Mouse (Mus musculus): ENCODE data around the gene Matk. TPM values are rescaled to one million over a fixed set of nuclear protein-coding genes. Genes with fewer than 3 reads are reported as not detected.
"Not testable (repeated sequence)": the region's sequence is repeated elsewhere in the genome, so short reads cannot be mapped to it uniquely, and the experiment has no call there.

Matk gene
- polyA plus RNA-seq (2016; fragmentation: Nextera tagmentation; extraction: Ambion mirVana) = 3.7 and 5.0 TPM in 2 replicates

DNA sequence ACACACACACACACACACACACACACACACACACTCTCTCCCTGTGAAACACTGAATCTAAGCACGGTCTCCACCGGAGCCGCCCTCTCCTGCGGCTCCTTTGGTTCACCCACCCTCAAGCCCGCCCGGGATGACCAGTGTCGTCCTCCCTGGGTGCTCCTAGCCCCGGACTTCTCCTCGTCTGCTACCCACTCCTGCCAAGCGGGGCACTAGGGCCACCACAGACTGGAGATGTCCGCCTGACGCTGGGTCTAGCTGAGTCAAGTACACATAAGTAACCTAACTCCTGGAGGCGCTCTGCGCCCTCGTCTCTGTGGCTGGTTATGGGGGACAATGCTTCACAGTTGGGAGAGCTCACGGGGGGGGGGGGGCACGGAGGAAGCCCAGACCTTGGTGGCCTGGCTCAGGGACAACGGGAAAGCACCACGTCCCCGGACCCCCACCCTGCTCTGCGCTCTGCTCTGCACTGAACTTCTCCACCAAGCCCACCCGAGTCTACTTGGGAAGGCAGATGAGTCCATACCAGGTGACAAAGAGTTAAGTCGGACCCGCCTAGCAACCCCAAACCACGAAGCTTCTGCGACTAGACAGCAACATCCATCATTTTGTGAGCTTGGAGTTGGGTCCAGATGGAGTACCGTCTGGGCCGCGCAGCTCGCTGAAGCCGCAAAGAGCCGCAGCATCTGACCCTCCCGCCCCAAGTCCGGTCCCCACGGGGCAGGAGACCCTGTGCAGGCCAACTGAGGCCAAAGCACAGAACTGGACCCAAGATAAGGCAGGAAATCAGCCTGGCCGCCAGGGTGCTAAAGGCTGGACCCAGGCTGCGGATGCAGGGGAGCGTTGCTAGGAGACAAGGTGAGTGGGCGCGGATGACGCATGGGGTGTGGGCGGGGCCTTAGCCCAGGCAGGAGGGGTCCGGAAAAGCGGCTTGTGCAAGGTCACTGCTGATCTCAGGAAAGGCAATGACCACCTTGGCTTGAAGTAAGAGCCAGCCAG, at the start of gene Matk:
Matk (plus strand) TSS at position 512 of the 996 bp plus-strand sequence.
- peaks cover 42% of the 10 kb centered on the region for H3K4me1 ChIP-seq
- peak within 1 kb of the TSS; percentile 7; the same call in 1 of the 2 replicates for H3K27ac ChIP-seq
- H3K27me3 ChIP-seq (ENCODE audit: poor library complexity, severe bottlenecking) = peaks cover 72% of the 10 kb centered on the region
- H3K36me3 ChIP-seq (replicated peaks) = no peaks in the 10 kb centered on the region
- peak; percentile 67 for DNase-seq (ENCODE audit: extremely low spot score, low spot score)
- H3K9me3 ChIP-seq = no peaks in the 10 kb centered on the region
- H3K4me3 ChIP-seq = peak within 1 kb of the TSS; percentile 34
- WGBS = 8% methylated on average over 44 of the region's 44 CpGs

DNA sequence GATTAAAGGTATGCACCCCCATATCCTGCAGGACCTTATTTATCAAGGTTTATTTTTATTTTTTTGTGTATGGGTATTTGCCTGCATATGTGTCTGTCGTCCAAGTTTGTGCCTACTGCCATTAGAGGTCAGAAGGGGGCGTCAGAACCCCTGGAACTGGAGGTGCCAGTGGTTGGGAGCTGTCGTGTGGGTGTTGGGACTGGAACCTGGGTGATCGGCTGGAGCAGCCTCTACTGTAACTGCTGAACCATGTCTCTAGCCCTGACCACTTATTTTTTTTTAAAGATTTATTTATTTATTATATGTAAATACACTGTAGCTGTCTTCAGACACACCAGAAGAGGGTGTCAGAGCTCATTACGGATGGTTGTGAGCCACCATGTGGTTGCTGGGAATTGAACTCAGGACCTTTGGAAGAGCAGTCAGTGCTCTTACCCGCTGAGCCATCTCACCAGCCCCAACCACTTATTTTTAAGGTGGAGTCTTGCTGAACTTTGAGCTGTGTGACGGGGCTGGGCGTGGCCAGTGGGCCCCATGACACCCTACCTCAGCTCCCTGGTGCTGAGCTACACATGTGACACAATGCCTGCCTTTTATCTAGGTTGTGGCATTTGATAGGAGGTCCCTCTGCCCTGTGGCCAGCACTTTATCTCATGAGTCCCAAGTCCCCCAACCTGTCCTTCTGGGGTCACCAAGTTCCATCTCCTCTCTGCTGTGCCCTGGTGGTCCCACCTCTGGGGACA, 49.6 kb upstream of the Matk start:
- Histone ChIP-seq H3K4me1 (peaks cover 10% of the 10 kb centered on the region), H3K27me3 (ENCODE audit: poor library complexity, severe bottlenecking) (peaks cover 22% of the 10 kb centered on the region), H3K27ac (no peak overlapping the region), H3K4me3 (no peak overlapping the region), H3K9me3 (no peaks in the 10 kb centered on the region), H3K36me3 (replicated peaks) (no peaks in the 10 kb centered on the region)
- WGBS = 72% methylated on average over 8 of the region's 8 CpGs
- no peak for DNase-seq (ENCODE audit: extremely low spot score, low spot score)

DNA sequence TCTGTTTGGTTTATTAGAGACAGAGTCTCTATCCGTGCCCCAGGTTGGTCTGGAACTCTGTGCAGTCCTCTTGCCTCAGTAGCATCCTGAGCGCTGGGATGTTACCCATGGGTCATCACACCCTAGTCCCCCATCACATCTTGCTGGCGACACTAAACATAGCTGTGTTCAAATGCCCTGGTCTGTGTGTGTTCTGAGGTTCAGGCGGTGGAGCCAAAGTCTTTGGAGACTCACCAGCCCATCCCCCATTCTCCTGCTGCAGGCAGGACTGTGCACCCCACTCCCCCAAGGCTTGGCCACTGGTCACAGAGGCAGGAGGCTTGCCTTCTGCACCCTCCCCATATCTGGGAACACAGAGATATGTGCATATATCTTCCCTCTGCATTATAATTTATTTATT, 48.6 kb upstream of the Matk start:
- H3K27me3 ChIP-seq (ENCODE audit: poor library complexity, severe bottlenecking) = peaks cover 18% of the 10 kb centered on the region
- 68% methylated on average over 4 of the region's 4 CpGs for WGBS

DNA sequence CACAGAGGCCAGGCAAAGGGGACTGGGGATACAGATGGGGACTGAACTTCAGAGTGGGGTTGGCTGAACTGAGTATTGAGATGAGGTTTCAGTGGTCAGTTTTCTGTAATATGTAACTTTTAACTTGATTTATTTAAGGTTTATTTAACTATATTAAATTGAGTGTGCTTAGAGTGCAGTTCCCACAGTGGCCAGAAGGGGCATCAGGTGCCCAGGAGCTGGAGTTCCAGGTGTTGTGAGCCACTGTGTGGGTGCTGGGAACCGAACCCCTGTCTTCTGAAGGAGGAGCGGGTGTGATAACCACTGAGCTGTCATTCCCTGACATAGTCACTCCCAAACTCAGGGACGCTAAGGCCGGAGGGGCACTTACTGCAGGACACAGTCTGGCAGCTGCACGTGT, 42.6 kb upstream of the Matk start:
- Histone ChIP-seq H3K9me3 (peaks cover 14% of the 10 kb centered on the region; the same call in 1 of the 2 replicates), H3K4me1 (no peaks in the 10 kb centered on the region), H3K4me3 (no peak overlapping the region), H3K27ac (no peak overlapping the region), H3K36me3 (replicated peaks) (peaks cover 38% of the 10 kb centered on the region), H3K27me3 (ENCODE audit: poor library complexity, severe bottlenecking) (no peaks in the 10 kb centered on the region)
- no peak for DNase-seq (ENCODE audit: extremely low spot score, low spot score)
- WGBS = 97% methylated on average over 5 of the region's 5 CpGs

More for the DNA sequence above, 48.6 kb upstream of the Matk start:
- H3K36me3 ChIP-seq (replicated peaks) = no peaks in the 10 kb centered on the region
- H3K9me3 ChIP-seq = no peaks in the 10 kb centered on the region
- peaks cover 10% of the 10 kb centered on the region for H3K4me1 ChIP-seq
- H3K27ac ChIP-seq = no peak overlapping the region
- H3K4me3 ChIP-seq = no peak overlapping the region
- DNase-seq (ENCODE audit: extremely low spot score, low spot score) = no peak

DNA sequence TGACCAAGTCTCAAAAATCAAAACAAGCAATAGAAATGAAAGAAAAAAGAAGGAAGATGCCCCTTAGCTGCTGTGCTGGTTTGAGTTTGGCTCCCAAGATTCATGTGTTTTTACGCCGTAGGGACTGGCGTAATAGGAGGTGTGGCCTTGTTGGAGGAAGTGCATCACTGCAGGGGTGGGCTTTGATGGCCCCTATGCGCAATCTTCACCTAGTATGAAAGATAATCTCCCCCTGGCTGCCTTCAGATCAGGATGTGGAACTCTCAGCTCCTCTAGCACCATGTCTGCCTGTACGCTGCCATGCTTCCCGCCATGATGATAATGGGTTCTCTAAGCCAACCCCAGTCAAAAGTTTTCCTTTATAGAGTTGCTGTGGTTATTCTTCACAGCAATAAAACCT, 36.5 kb upstream of the Matk start:
- DNase-seq (ENCODE audit: extremely low spot score, low spot score) = no peak
- H3K4me3 ChIP-seq = no peak overlapping the region
- no peaks in the 10 kb centered on the region for H3K4me1 ChIP-seq
- WGBS = 91% methylated on average over 6 of the region's 6 CpGs
- no peaks in the 10 kb centered on the region for H3K27me3 ChIP-seq (ENCODE audit: poor library complexity, severe bottlenecking)
- H3K9me3 ChIP-seq = peaks cover 6% of the 10 kb centered on the region; the same call in 1 of the 2 replicates
- peaks cover 24% of the 10 kb centered on the region for H3K36me3 ChIP-seq (replicated peaks)
- H3K27ac ChIP-seq = no peak overlapping the region

DNA sequence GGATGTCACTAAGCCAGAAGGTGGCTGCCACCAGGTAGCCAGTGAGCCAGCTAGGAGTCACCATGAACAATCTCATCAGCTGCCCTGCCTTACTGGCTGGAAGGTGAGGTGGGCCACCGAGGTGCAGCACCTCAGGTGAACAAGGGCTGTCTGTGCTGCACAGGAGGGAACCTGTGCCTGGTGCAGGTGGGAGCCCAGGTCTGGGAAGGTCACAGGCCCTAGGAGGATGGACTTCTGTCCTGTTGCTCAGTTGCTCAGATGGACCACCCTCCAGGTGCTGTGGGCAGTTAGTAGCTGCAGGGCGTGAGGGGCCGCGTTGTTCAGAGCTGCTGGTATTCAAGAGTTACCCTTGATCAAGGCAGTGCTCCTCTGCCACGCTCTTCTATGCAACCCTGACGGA, 35.9 kb upstream of the Matk start:
- Histone ChIP-seq H3K27me3 (ENCODE audit: poor library complexity, severe bottlenecking) (no peaks in the 10 kb centered on the region), H3K4me3 (no peak overlapping the region), H3K36me3 (replicated peaks) (peaks cover 20% of the 10 kb centered on the region), H3K9me3 (peaks cover 4% of the 10 kb centered on the region; the same call in 1 of the 2 replicates), H3K27ac (no peak overlapping the region), H3K4me1 (no peaks in the 10 kb centered on the region)
- no peak for DNase-seq (ENCODE audit: extremely low spot score, low spot score)
- 91% methylated on average over 6 of the region's 6 CpGs for WGBS

DNA sequence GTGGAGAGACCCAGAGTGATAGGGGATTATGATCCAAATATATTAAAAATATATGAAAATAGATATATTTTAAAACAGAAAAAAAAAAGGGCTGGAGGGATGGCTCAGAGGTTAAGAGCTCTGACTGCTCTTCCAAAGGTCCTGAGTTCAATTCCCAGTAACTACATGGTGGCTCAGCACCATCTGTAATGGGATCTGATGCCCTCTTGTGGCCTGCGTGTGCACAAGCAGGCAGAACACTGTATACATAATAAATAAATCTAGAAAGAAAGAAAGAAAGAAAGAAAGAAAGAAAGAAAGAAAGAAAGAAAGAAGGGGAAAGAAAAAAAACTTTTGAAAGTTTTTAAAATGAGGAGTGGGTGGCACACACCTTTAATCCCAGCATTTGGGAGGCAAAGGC, 35.5 kb upstream of the Matk start:
- not testable (repeated sequence) for H3K27me3 ChIP-seq (ENCODE audit: poor library complexity, severe bottlenecking); H3K4me3 ChIP-seq; H3K9me3 ChIP-seq; H3K4me1 ChIP-seq; H3K27ac ChIP-seq; DNase-seq (ENCODE audit: extremely low spot score, low spot score)
- WGBS = 38% methylated on average over 1 of the region's 1 CpGs
- peaks cover 15% of the 10 kb centered on the region for H3K36me3 ChIP-seq (replicated peaks)

DNA sequence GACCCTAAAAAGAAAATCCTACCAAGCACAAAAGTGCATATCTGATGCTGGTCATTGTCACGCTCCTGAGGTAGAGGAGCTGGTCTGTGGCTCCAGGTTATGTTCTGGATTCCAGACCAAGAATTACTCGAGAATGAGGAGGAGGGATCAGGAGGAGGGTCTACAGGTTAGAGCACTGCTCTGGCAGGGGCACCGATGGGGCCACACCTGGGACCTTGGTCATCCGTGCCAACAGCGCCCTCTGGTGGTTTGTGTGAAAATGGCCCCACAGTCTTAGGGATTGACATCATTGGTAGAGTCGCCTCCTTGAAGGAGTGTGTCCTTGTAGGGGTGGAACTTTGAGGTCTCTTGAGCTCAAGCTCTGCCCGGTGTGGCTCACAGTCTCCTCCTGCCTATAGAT, 34.8 kb upstream of the Matk start:
- H3K4me1 ChIP-seq = no peaks in the 10 kb centered on the region
- no peak overlapping the region for H3K27ac ChIP-seq
- H3K36me3 ChIP-seq (replicated peaks) = peaks cover 8% of the 10 kb centered on the region
- no peaks in the 10 kb centered on the region for H3K9me3 ChIP-seq
- H3K27me3 ChIP-seq (ENCODE audit: poor library complexity, severe bottlenecking) = no peaks in the 10 kb centered on the region
- 39% methylated on average over 7 of the region's 7 CpGs for WGBS
- H3K4me3 ChIP-seq = no peak overlapping the region
- peak; percentile 54 for DNase-seq (ENCODE audit: extremely low spot score, low spot score)

DNA sequence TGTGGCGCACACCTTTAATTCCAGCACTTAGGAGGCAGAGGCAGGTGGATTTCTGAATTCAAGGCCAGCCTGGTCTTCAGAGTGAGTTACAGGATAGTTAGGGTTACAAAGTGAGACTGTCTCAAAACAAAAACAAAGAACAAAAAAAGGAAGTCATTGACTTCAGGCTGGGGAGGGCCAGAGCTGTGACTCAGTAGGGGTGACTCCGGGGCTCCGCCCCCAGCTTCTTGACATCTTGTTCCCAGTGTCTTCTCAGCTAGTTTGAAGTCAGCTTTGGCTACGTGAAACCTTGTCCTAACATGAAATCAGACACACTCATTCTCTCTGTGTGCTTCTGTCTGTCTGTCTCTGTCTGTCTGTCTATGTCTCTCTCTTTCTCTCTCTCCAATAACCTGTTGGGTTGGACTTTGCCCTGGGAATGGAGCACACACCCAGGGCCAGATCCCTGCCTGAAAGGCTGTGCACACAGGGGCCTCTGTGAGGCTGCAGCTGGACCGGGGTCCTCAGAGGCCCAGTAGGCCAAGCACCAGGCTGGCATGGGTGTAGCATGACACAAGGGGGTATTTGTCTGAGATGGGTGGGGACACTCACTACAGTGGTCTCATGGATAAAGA, 31.2 kb upstream of the Matk start:
- no peaks in the 10 kb centered on the region for H3K27me3 ChIP-seq (ENCODE audit: poor library complexity, severe bottlenecking)
- 85% methylated on average over 5 of the region's 5 CpGs for WGBS
- DNase-seq (ENCODE audit: extremely low spot score, low spot score) = no peak
- no peak overlapping the region for H3K4me3 ChIP-seq
- no peak overlapping the region for H3K27ac ChIP-seq
- H3K36me3 ChIP-seq (replicated peaks) = no peaks in the 10 kb centered on the region; the same call in 1 of the 2 replicates
- H3K4me1 ChIP-seq = no peaks in the 10 kb centered on the region
- H3K9me3 ChIP-seq = no peaks in the 10 kb centered on the region

DNA sequence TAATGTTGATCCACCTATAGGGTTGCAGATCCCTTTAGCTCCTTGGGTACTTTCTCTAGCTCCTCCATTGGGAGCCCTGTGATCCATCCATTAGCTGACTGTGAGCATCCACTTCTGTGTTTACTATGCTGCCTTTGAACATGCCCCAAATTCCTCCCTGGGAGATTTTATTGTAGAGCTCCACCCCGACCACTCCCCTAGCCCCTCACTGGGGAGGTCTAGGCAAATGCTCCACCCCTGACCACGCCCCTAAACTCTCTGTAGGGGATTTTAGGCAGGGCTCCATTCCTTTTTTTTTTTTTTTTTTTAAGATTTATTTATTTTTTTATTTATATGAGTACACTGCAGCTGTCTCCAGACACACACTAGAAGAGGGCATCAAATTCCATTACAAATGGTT, 29.0 kb upstream of the Matk start:
- not testable (repeated sequence) for H3K4me3 ChIP-seq; H3K4me1 ChIP-seq; H3K27me3 ChIP-seq (ENCODE audit: poor library complexity, severe bottlenecking); H3K36me3 ChIP-seq (replicated peaks); DNase-seq (ENCODE audit: extremely low spot score, low spot score); H3K9me3 ChIP-seq; H3K27ac ChIP-seq
- 71% methylated on average over 2 of the region's 2 CpGs for WGBS

DNA sequence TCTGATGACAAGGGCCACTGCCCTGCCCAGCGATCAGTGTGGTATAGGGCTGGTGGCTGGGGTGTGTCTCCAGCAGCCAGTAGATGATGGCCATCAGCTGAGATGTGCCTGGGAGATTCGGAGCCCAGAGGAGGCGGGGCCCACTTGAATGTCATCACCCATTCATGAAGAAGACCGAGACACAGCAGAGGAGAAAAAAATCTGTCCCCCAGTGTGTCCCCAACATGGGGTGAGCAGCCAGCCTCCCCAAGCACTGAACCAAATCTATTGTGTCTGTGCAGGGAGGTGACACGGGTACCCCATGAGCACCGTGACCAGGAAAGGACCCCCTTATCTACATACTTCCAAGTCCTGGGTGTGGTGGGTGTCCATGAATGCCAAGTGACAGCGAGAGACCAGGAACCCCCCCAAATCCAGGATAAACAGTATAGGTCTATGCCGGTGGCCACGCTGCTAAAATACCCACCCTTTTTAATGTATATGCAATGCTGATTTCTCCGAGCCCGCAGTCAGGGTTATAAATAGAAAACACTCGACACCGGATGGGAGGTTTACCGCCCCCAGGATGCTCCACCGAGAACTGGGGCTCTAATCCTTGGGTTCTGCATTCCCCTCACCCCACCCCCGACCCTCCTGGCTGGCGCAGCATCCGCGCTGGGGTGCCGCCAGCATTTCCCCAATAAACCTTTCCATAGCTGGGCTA, 22.8 kb upstream of the Matk start:
- WGBS = 15% methylated on average over 20 of the region's 20 CpGs
- H3K4me1 ChIP-seq = peaks cover 40% of the 10 kb centered on the region
- no peaks in the 10 kb centered on the region for H3K9me3 ChIP-seq
- peaks cover 50% of the 10 kb centered on the region for H3K27me3 ChIP-seq (ENCODE audit: poor library complexity, severe bottlenecking)
- H3K27ac ChIP-seq = peak overlapping the region; percentile 78
- peak overlapping the region; percentile 57 for H3K4me3 ChIP-seq
- no peaks in the 10 kb centered on the region for H3K36me3 ChIP-seq (replicated peaks)
- DNase-seq (ENCODE audit: extremely low spot score, low spot score) = no peak
